Mouse (Mus musculus) spleen, adult 18-20 months (tissue): ENCODE data around the gene Ptpn1.

ENCODE experiments used
- DNase-seq, 2 experiments: peaks; one replicate each; pipeline ENCODE4 v3.0.0; 2022; ENCODE audit warnings: mixed read lengths in 2 of 2

Gene Ptpn1

DNA sequence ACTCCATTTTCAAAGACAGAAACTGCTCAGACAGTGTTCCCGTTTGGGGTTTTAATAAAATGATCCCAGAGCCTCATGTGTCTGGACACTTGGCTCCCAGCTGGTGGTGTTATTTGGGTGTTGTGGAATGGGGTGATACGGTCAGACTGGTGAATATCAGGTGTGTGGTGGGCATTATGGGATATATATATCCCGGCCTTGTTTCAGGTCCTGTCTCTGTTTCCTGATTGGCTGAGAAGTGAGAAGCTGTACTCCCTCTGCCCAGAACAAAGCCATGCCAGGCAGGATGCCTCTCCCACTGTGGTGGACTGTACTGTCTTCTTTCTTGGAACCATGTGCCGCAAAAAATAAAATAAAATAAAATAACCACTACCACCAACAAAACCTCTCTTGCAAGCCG lies 7.8 kb upstream of the Ptpn1 start:
- no peak for DNase-seq

DNA sequence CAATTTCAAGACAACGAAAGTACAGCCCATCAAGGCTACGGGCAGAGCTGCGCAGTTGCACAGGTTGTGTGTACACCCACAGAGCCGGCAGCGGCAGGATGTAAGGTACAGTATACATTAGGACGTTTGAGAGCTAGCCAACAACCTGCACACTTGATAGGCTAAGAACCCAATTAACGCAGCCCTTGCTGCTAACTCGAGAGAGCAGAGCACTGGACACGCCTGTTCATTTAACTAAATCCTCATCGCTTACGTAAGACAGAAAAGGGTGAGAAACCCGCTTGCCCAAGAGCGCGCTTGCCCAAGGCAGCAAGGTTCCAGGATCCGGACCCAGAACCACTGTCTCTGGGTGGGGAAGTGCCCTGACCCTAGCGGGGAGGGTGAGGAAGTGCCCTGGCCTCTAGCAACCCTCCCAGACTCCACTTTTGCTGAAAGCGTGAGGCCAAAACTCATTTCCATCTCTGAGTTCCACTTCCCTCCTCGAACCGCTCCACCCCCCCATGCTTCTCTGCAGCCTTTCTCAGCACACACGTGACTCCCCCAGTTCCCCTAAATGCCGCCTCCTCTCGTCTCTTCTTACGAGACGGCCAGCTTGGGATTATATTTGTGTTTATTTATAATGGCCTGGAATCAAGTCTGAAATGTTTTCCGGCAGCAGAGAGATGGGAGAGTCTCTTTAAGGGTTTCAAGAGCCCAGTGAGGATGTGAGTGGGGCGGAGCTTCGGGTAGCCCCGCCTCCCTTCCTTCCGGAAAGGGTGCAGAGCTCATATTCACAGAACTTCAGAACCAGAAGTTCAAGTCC lies 6.9 kb upstream of the Ptpn1 start:
- peak; percentile 83 to 93 for DNase-seq

DNA sequence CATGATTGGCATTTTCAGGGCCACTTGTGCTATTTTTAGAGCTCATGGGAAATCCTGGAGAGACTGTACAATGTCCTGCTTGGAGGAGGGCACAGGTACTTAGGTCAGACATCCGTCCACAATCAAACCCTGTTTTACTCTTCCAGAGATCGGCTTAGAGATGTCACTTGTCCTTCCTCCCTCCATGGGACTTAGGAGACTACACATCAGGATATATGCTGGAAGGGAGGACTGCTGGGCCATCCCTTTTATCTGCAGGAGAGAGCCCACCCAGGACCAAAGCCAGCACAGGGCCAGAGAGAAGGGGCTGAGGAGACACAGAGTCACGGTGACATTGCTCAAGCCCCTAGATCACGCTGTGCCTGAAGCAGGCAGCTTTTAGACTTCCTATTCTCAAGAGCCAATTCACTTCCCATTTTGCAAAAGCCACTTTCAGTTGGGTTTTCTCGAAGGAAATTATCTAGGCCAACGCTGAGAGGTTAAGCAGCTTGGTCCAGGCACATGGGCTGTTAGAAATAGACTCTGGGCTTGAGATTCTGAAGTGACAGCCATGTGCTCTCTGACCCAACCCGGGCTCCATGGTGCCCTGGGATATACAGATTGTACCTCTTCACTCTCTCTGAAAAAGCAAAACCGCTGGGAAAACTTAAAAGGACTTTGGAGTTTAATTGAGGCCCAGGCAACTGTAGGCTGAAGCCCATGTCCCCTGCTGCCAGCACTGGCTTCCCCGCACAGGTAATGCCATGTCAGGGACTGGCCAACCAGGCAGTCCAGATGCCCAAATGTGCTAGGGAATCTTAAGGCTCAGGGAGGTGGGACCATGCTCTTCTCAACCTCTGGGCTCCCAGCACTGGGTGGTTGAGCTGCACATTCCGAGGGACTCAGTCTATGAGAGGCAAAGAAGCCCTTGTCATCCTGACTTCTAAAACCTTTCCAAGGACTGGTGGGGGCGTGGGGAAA lies 5.7 kb upstream of the Ptpn1 start:
- DNase-seq = no peak

DNA sequence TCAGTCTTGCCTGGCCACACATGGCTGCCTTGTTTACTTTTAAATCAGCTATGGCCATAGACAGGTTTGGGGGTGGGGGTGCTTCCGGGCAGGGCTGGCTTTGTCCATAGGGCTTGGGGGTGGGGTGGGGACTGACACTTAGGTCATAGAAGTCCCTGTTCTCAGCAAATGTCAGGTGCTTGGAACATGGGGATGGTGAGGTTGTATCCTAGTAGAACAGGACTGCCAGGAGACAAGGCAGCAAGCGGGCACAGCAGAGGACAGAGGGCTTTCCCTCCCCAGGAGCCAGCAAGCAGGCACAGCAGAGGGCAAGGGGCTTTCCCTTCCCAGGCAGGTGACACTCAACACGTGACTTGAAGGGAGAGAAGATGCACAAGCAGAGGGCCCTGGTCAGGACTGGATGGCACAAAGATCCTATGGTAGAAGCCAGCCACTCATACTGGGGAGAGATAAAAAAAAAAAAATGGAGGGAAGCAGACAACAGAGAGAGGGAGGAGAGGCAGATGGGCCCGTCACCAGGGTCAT lies 3.8 kb upstream of the Ptpn1 start:
- no peak for DNase-seq

DNA sequence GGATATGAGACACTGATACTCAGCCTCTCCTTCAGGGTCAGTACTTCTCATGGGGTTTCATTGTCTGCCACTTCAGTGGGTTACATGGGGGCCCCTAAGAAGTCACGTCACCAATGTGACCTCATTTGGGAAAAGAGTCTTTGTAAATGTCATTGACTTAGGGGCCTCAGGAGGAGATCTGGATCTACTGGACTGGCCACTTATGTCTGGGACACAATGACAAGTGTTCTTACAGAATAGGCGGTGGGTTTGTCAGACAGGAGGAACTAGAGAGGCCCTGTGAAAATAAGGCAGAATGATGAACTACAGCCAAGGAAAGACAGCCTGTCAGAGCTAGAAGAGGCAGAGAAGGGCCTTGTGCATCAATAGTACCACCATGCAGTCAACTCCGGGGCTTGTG lies 2.9 kb upstream of the Ptpn1 start:
- no peak for DNase-seq

DNA sequence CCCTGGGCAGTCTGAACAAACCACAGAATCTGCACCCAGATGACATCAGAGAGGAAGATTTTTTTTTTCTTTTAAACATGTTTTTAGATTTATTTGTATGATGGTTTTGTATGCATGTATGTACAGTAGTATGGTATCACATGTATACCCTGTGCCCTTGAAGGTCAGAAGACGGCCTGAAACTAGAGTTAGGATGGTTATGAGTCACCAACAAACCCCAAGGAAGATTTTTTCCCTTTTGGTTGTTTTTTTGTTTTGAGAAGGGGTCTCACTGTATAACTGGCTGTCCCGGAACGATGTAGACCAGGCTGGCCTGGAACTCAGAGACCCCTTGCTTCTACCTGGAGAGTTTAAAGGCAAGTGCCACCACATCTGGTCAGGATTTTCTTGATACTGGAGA lies 882 bp upstream of the Ptpn1 start:
- DNase-seq = no peak

DNA sequence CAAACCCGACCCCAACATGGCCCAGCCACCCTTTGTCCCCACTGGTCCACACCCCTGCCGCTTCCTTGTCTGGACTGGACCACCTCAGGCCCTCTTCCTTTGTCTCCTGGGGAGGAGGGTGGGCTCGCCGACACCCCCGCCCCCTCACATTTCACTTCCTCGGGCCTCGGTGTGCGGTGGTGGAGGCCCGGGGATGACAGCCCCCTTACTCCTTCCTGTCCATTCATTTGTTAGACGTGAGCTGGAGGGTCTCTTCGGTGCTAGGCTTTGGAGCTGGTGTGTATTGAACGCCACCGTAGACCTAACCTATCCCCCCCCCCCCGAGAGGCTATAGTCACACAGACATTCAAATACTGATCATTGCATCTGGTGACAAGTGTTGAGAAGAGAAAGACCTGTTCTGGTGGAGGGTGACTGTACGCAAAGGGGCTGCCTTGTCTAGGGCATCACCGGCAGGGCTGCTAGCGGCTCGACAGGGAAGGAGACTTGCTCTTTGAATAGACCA lies 922 bp downstream of the Ptpn1 start:
- no peak for DNase-seq

DNA sequence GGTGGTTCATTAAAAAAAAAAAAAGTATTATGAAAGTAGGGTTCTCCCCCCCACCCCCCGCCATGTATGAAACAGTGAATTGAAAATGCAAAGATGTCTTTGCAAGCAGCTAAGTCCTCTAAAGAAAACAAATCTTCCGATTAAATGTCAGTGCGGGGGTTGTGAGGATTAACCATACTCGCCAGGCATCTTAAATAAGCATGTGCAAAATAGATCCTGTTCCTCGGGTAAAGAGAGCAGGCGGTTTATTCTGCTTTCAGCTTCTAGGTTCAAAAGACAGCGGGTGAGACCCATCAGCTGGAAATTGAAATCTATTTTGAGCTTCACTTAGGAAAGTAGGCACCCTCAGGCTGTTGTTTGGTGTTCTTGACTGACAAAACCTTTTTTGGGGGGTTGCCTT lies 1.5 kb downstream of the Ptpn1 start:
- no peak for DNase-seq

DNA sequence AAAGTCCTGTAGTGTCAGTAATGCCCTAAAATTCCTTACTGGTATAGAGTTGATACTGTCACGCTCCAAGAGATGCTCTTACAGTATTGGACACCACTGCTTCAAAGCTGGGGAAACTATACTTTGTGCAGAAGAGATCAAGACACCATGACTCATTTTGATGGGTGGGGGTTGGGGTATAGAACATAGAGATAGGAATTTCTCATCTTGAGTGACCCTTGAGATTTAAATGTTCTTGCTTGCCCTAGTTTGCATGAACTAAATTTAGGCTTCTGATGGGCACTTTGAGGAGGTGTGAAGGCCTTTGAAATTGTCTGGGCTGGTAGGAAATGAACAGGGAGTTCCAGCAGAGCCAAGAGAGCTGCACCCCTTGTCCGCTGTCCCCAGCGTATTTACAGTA lies 4.1 kb downstream of the Ptpn1 start:
- DNase-seq = no peak

DNA sequence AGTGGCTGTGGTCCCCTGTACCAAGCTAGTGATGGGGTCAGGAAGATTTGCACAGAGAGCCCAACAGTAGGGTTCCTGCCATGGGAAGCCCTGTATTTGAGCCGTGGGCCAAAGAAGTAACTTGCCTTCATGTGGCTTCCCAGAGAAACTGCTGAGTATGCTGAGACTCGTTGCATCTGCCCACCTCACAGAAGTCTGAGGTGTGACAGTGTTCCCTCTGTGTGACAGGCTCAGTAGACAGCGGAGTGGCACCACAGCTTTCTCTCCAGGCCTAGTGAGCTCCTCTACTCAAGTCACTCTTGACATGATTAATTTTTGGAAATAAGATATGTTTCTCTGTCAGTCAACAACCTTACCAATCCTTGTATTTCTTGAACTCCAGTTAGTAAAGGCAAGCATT lies 6.9 kb downstream of the Ptpn1 start:
- no peak for DNase-seq

DNA sequence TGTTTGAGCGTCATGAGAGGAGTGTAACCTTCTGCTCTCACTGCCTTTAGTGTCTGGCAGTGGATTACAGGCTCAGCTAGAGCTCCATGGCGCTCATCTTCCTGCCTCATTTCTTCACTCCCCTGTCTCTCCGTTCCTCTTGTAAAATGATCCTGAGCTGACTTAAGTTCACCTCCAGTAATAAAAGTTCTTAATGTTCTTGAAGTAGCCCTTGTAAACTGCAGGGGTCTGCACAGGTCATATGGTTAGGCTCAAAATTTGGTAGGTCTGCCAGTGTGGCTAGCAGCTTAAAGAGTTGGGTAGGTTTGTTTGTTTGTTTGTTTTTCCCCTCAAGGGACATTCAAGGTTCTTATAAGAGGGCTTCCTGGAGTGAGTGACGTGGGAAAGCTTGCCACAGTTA lies 7.3 kb downstream of the Ptpn1 start:
- no peak for DNase-seq

DNA sequence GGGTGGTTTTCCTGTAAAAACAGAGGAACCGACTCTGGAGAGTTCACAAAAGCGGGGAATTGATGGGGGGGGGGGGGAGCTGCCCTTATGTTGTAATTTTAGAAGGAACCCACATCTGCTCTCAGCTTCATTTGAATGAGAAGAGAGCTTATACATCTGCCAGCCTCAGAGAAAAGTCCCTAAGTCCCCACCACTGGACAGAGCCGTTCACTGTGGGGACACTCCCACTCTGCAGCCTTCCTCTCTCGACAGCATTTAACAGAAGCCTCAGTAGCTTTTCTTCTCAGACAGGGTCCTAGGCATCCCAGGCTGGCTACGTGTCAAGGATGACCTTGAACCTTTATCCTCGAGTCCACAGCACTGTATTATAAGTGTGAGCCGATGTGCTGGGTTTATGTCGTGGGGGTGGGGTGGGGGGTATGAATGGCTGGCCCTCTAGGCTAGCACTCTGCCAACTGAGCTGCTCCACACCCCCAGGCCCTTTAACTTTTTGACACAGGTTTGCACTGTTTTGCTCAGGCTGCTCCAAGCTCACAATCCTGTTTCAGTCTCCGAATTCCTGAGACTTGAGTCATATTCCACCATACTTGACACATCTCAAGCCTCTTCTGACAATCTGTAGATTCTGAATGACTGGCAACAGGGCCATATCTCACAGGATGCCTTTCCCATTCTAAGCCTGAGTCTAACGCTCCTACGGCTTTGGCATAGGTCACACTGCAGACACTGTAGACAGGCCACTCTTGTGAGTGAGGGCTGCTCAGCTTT lies 8.0 kb downstream of the Ptpn1 start:
- no peak for DNase-seq

DNA sequence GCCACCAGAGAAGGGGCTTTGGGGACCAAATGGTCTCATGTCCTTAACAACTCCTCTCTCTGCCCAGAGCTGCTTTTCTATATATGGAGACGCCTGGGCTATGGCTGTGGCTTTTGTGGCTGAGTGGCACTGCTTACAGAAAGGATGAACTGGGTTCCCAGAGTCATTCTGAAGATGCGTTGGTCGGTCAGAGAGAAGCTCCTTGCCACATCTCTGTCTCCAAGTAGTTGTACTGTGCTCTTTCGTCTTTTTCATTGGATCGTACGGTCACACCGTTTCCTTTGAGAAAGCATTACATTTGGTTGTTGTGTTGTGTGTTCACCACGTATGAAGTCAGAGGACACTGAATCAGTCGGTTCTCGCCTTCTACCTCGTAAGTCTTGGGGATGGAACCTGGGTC lies 8.8 kb downstream of the Ptpn1 start:
- DNase-seq = no peak

DNA sequence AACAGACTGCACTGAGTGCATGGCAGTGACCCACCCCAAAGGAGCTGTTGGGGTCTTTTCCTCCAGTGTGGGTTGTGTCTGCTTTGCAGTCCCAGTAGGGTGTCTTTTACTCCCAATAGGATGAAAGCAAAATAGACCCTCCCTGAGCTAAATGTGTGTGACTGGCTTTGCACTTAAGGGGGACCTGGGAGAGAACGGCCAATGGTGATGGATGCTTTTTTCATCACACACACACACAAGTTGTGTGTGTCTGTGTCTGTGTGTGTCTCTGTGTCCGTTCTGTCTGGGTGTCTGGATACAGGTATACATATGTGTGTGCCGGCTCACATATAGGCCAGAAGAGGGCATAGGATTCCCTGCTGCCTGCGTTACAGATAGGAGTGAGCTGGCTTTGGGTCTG lies 9.5 kb downstream of the Ptpn1 start:
- DNase-seq = no peak

DNA sequence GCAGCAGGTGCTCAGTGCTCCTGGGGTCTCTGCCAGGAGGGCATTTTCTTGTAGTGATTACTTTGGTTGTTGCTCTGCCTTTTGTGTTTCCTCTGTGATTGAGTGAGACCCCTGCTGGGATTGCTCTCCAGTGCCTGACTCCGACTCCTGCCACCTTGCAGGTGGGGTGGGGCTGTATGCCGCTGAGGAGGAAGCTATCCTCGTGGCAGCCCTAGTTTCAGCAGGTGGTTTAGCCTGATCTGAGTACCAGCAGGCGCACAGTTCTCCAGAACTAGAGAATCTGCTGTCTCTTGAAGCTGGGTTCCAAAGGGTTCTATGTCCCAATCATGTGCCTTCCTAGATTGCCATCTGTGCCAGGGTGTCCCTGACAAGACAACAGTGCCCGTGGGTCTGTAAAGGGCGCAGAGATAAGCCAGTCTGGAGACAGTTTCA lies 9.9 kb downstream of the Ptpn1 start:
- DNase-seq = no peak

DNA sequence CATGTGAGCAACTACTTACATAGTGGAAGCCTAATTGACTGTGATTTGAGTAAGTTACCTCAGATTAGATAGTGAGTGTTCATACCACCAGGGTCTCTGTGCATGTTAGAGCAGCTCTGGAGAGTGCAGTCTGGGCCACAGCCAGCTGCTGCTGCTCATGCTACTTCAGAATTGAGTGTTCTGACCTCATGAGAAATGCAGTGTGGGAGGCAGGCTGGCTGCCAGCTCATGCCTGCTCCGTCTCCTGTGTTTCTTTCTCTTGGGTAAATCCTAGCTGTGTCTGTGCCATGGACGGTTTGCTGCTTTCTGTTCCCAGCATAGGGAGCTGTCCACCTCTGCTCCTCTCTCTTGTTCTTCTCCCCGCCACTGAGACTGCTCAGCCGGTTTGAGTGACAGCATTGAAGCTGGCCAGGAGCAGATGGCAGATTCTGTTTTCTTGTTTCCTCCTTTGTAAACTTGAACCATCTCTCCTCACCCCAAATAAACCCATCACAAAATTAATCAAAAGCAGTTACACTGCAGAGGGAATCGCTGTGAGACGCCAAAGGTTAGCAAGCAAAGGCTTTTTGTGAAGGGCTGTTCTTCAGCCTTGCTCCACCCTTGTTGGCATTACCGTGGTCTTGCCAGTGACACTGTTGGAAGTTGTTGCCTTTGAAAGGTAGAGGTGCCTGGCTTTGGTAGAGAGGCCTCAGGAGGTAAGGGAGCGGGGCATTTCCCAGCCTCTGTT lies 10.5 kb downstream of the Ptpn1 start:
- no peak for DNase-seq

DNA sequence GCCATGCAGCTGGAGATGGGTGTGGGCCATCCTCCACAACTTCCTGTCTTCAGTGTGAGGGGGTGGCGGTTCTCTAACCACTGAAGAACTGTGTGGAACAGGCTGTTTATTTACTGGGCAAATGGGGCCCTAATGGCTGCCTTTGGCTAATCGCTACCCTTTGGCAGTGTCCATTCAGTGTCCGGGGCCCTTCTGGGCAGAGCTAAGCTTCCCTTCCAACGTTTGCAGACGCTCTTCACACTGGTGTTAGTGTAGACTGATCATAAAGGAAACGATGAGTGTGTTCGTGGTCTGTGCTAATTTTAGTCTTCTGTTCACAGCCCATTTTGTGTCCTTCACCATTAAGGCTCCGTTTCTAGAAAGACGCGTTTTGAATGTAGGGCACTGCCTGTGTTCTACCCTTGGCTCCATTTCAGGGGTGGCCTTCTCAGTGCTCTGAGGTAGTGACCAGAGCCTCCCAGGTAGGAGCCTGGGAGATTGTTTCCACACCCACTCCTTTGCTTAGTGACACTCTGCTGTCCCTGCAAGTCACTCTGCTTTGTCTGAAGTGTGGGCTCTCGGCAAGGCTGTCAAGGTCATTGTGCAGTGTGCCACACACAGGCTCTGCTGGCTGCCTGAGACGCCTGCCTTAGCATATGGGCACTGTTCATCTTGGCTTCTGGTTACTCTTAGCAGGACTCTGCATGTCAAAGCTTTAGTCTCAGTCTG lies 11.2 kb downstream of the Ptpn1 start:
- DNase-seq = peak; percentile 61 to 62

DNA sequence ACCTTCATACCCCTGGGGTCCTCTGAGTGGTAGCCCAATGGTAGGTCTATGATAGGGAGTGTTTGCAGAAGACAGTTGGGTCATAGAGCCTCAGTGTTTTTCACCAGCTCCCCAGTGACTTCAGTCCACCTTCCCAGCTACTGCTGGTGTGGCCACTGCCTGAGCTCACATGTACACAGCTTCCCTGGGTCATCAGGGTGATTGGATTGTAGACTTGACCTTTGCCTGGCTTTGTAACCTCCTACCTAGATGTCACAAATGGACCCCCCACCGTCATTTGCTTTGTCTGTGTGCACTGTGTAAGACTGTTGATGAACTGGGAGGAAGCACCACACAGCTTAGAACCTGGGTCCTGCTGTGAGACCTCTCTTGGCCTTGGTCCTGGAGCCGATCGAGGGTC lies 12.3 kb downstream of the Ptpn1 start:
- DNase-seq = no peak

DNA sequence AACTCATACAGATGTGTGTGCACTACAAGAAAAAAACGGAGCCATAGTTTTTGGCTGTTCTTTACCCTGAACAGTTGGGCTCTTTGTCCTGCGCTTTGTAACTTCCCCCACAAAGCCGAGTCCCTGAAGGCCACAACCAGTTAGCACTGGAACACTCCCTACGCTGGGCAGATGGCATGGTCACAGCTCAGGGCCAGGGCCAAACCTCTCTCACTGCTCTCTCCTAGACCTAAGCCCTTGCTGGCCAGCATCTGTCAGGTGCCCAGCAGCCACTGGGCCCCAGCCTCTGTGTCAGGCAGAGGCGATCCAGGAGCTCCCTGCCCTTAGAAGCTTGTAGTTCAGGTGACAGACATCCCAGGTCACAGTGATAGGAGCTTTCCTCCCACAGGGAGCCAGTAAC lies 13.6 kb downstream of the Ptpn1 start:
- no peak for DNase-seq

DNA sequence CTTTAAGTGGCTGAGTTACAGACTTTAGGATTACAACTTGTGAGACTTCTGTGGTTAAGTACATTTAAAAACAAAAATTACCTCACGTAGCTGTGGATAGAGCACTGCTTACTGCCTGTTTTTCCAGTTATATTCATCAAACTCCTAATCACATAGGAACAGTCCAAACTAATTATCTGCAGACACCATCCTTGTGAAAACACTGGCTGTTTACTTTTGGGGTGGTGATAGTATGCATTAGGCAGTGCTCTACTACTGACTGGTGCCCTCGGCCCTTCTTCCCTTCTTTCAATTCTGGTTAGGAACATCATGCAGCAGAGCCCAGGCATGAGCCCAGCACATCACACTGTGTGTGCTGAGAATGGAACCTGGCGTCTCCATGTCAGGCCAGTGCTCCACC lies 15.4 kb downstream of the Ptpn1 start:
- no peak for DNase-seq

DNA sequence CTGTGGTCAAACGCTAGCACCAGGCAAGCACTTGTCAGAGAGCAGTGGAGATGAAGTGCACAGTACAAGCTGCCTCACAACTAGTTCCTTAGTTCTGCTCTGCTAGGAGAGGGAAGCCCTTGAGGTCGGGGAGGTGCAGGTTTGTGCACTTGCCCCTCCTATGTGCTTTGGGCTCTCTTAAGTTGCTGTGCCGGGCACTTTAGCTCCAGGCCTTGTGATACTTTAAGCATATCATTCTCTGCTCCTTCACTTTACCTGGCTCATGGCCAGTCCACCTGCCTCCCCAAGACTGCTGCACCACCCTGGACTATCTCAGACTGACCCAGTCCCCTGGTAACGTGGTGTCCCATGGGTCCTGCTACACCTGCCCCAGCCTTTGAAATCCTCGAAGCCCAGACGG lies 16.2 kb downstream of the Ptpn1 start:
- DNase-seq = no peak
